ENCODE assay signal across 9 mouse cellular contexts in genomic region chr7:16618661-16619211, GRCm38 (mm10). TPM values are rescaled to one million over a fixed set of nuclear protein-coding genes. Genes with fewer than 3 reads are reported as not detected.
DNase-seq lines count a peak whose midpoint lies in the region; ATAC-seq and TF ChIP-seq lines count a peak whose summit lies in the region.
"Had no signal": no experiment of that assay in that cellular context is flagged by ENCODE, and none has a peak within 500 bp of the region (broad histone marks: within the 10 kb centered on the region; RNA-seq: fewer than 3 reads in every experiment).

No protein-coding gene starts in this region.

- TF ChIP-seq CTCF in kidney, postnatal 0 days (IDR thresholded peaks at IDR 0.05; ENCODE audit: low read depth) = peak; percentile 78
- TF ChIP-seq CTCF in lung, embryonic 14.5 days (IDR thresholded peaks at IDR 0.05; ENCODE audit: low read depth) = peak; percentile 73

- H3K36me3 ChIP-seq in embryonic facial prominence, embryonic 13.5 days = no peaks in the 10 kb centered on the region
- H3K36me3 ChIP-seq in heart, embryonic 13.5 days = no peaks in the 10 kb centered on the region
- H3K36me3 ChIP-seq in kidney, postnatal 0 days (ENCODE audit: insufficient read depth, low read length) = no peaks in the 10 kb centered on the region
- H3K36me3 ChIP-seq in lung, embryonic 14.5 days (ENCODE audit: insufficient read depth) = no peaks in the 10 kb centered on the region

- no peaks in the 10 kb centered on the region for H3K9me3 ChIP-seq in embryonic facial prominence, embryonic 13.5 days
- no peaks in the 10 kb centered on the region for H3K9me3 ChIP-seq in heart, embryonic 13.5 days
- no peaks in the 10 kb centered on the region for H3K9me3 ChIP-seq in kidney, postnatal 0 days (replicated peaks; ENCODE audit: low read length)
- H3K9me3 ChIP-seq in lung, embryonic 14.5 days (ENCODE audit: low read depth, low read length) = no peaks in the 10 kb centered on the region

- H3K27ac ChIP-seq in embryonic facial prominence, embryonic 13.5 days = no peak overlapping the region
- H3K27ac ChIP-seq in heart, embryonic 13.5 days (replicated peaks) = peak overlapping the region; percentile 67
- H3K27ac ChIP-seq in kidney, postnatal 0 days = peak overlapping the region; percentile 76
- peak overlapping the region; percentile 87 for H3K27ac ChIP-seq in lung, embryonic 14.5 days (ENCODE audit: low read depth)

- 1% methylated on average over 30 of the region's 30 CpGs for WGBS in embryonic facial prominence, embryonic 13.5 days
- WGBS in heart, embryonic 13.5 days = 2% methylated on average over 30 of the region's 30 CpGs
- under 1% methylated on average over 30 of the region's 30 CpGs for WGBS in kidney, postnatal 0 days
- 1% methylated on average over 30 of the region's 30 CpGs for WGBS in lung, embryonic 14.5 days

- H3K9ac ChIP-seq in embryonic facial prominence, embryonic 13.5 days = peak overlapping the region; percentile 57
- H3K9ac ChIP-seq in heart, embryonic 13.5 days = peak overlapping the region; percentile 48; the same call in 1 of the 2 replicates
- H3K9ac ChIP-seq in kidney, postnatal 0 days (ENCODE audit: low read depth, low read length) = peak overlapping the region; percentile 0; the same call in 1 of the 2 replicates
- H3K9ac ChIP-seq in lung, embryonic 14.5 days = no peak overlapping the region; the same call in 1 of the 2 replicates

- no peaks in the 10 kb centered on the region for H3K27me3 ChIP-seq in embryonic facial prominence, embryonic 13.5 days
- H3K27me3 ChIP-seq in heart, embryonic 13.5 days (replicated peaks) = no peaks in the 10 kb centered on the region; the same call in 1 of the 2 replicates
- H3K27me3 ChIP-seq in kidney, postnatal 0 days (ENCODE audit: insufficient read depth, low read length) = no peaks in the 10 kb centered on the region
- H3K27me3 ChIP-seq in lung, embryonic 14.5 days (ENCODE audit: insufficient read depth, low read length) = no peaks in the 10 kb centered on the region

- H3K4me2 ChIP-seq in embryonic facial prominence, embryonic 13.5 days = peak overlapping the region; percentile 60
- H3K4me2 ChIP-seq in heart, embryonic 13.5 days = peak overlapping the region; percentile 62
- peak overlapping the region; percentile 46 for H3K4me2 ChIP-seq in kidney, postnatal 0 days (ENCODE audit: low read length)
- H3K4me2 ChIP-seq in lung, embryonic 14.5 days = peak overlapping the region; percentile 55

- H3K4me3 ChIP-seq in embryonic facial prominence, embryonic 13.5 days = peak overlapping the region; percentile 37
- peak overlapping the region; percentile 39 for H3K4me3 ChIP-seq in heart, embryonic 13.5 days
- H3K4me3 ChIP-seq in kidney, postnatal 0 days (replicated peaks; ENCODE audit: low read depth, low read length) = peak overlapping the region; percentile 24; the same call in 1 of the 2 replicates
- H3K4me3 ChIP-seq in lung, embryonic 14.5 days (ENCODE audit: low read depth, low read length) = peak overlapping the region; percentile 19
- H3K4me3 ChIP-seq: erythroblast, embryonic 14.5 days had no signal

- ATAC-seq in embryonic facial prominence, embryonic 13.5 days (ENCODE audit: insufficient number of reproducible peaks, insufficient read depth, low FRiP score, low TSS enrichment, low read depth) = no peak
- no peak for ATAC-seq in heart, embryonic 13.5 days (ENCODE audit: extremely low read depth, insufficient number of reproducible peaks, low FRiP score, low TSS enrichment)
- no peak for ATAC-seq in kidney, postnatal 0 days (replicated peaks; ENCODE audit: low FRiP score, low read depth)
- ATAC-seq in lung, embryonic 14.5 days (ENCODE audit: insufficient read depth) = peak; percentile 45

- H3K4me1 ChIP-seq in embryonic facial prominence, embryonic 13.5 days = peaks cover 16% of the 10 kb centered on the region
- H3K4me1 ChIP-seq in heart, embryonic 13.5 days = peaks cover 33% of the 10 kb centered on the region
- peaks cover 6% of the 10 kb centered on the region; the same call in 1 of the 2 replicates for H3K4me1 ChIP-seq in kidney, postnatal 0 days (replicated peaks; ENCODE audit: insufficient read depth, low read length)
- H3K4me1 ChIP-seq in lung, embryonic 14.5 days (ENCODE audit: insufficient read depth) = peaks cover 12% of the 10 kb centered on the region; the same call in 1 of the 2 replicates

- peak; percentile 64 to 67 for DNase-seq in B cell, adult 2 months
- peak; percentile 80 for DNase-seq in adrenal gland, postnatal 10 days
- peak; percentile 86 for DNase-seq in kidney, postnatal 0 days (ENCODE audit: low spot score)
- peak; percentile 96 for DNase-seq in lung, embryonic 14.5 days
- peak; percentile 47 for DNase-seq in ovary, postnatal 14 days (ENCODE audit: low spot score)
- DNase-seq in thymus, postnatal 4 days = peak; percentile 81

RNA-seq across cellular contexts. Expression of gene Arhgap35, which starts 3.9 kb away (rescaled TPM):
- 10 to 100 TPM; 49.3 to 56.1 TPM for total RNA-seq in adrenal gland, postnatal 10 days (2021)
- 23.6 and 24.4 TPM in 2 replicates for polyA plus RNA-seq in embryonic facial prominence, embryonic 13.5 days (2015; fragmentation: Nextera tagmentation; extraction: Ambion mirVana)
- polyA plus RNA-seq in heart, embryonic 13.5 days (2015; fragmentation: Nextera tagmentation; extraction: Ambion mirVana) = 13.0 and 13.3 TPM in 2 replicates
- polyA plus RNA-seq in kidney, postnatal 0 days (2015; fragmentation: Nextera tagmentation; extraction: Ambion mirVana) = 10.3 and 10.9 TPM in 2 replicates
- polyA plus RNA-seq in lung, embryonic 14.5 days (2014; fragmentation: Nextera tagmentation; extraction: Ambion mirVana) = 29.6 and 30.5 TPM in 2 replicates

RNA-seq across cellular contexts. Expression of gene Ceacam15, which starts 56.8 kb away (rescaled TPM):
- total RNA-seq in adrenal gland, postnatal 10 days (2021) = not detected
- not detected in 2 replicates for polyA plus RNA-seq in embryonic facial prominence, embryonic 13.5 days (2015; fragmentation: Nextera tagmentation; extraction: Ambion mirVana)
- polyA plus RNA-seq in heart, embryonic 13.5 days (2015; fragmentation: Nextera tagmentation; extraction: Ambion mirVana) = 0.48 TPM in 2 replicates
- not detected in 2 replicates for polyA plus RNA-seq in kidney, postnatal 0 days (2015; fragmentation: Nextera tagmentation; extraction: Ambion mirVana)
- not detected in 2 replicates for polyA plus RNA-seq in lung, embryonic 14.5 days (2014; fragmentation: Nextera tagmentation; extraction: Ambion mirVana)
- polyA plus RNA-seq: erythroblast, embryonic 14.5 days had no signal
